Mouse (Mus musculus): ENCODE data around the gene Vamp1.

Gene Vamp1

GRCm38 (mm10) chr6:125292256-125292655, 76.9 kb downstream of the Vamp1 start:
- DNase-seq = no peak

DNA sequence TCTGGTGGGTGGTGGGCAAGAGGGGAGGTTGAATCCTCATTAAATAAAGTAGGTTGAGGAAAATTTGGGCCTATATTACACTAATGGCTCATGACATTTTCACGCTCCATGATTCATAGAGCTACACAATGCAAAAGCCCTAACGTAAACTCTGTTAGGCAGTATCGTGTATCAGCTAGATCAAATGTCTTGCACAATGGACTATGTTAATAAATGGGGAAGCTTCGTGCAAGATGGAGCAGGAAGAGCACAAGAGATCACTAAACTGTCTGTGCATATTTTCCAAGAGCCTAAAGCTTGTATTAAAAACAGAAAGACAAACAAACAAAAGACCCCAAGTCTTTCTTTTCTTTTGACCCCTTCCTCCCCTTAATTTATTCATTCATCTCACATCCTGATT, 78.7 kb downstream of the Vamp1 start:
- DNase-seq = no peak

Data from cerebellum, postnatal 25 days (tissue).